Mouse (Mus musculus) midbrain, embryonic 15.5 days (tissue): ENCODE results near the gene Hpse. TPM values are rescaled to one million over a fixed set of nuclear protein-coding genes. Genes with fewer than 3 reads are reported as not detected.
A peak's percentile ranks its signal among the peaks of the same experiment; 100 is the strongest.

Experiments
- ATAC-seq: fragments of 200-750 bp; cut with Nextera tagmentation; replicated peaks from 2 replicates; pipeline ENCODE4 v1.8.0; 2017; ENCODE audit warnings: moderate TSS enrichment
- H3K27ac ChIP-seq: fragments of 300-500 bp; sonication (generic); 2 replicates; pipeline ENCODE4 v1.5.1; 2015; ENCODE audit warnings: mild to moderate bottlenecking, inconsistent platforms
- H3K27me3 ChIP-seq: fragments of 300-500 bp; sonication (generic); replicated peaks from 2 replicates; pipeline ENCODE4 v1.6.1; 2015; ENCODE audit warnings: inconsistent platforms
- H3K36me3 ChIP-seq: fragments of 300-500 bp; sonication (generic); replicated peaks from 2 replicates; pipeline ENCODE4 v1.6.1; 2015; ENCODE audit warnings: inconsistent platforms
- H3K4me1 ChIP-seq: fragments of 300-500 bp; sonication (generic); 2 replicates; pipeline ENCODE4 v1.6.1; 2015; ENCODE audit warnings: inconsistent platforms
- H3K4me2 ChIP-seq: fragments of 300-500 bp; sonication (generic); 2 replicates; pipeline ENCODE4 v1.6.1; 2015; ENCODE audit warnings: inconsistent platforms, mild to moderate bottlenecking, moderate library complexity
- H3K4me3 ChIP-seq: fragments of 300-500 bp; sonication (generic); 2 replicates; pipeline ENCODE4 v1.5.1; 2015; ENCODE audit warnings: mild to moderate bottlenecking, inconsistent platforms
- H3K9ac ChIP-seq: fragments of 300-500 bp; sonication (generic); 2 replicates; pipeline ENCODE4 v1.6.1; 2015; ENCODE audit warnings: mild to moderate bottlenecking, inconsistent platforms
- H3K9me3 ChIP-seq: fragments of 300-500 bp; sonication (generic); 2 replicates; pipeline ENCODE4 v1.6.1; 2016; ENCODE audit warnings: inconsistent platforms
- WGBS: fragments of 180-500 bp; shearing (Covaris S2); methylation state at CpG from one replicate; pipeline ENCODE4 v1.1.7; 2015; ENCODE audit warnings: mixed read lengths; 5-methylcytosine and 5-hydroxymethylcytosine counted together
- polyA plus RNA-seq: library from polyadenylated mRNA; unstranded; fragments of >200 nt; fragmentation: Nextera tagmentation; extraction: Ambion mirVana; gene quantifications from 2 replicates; pipeline ENCODE4 v1.2.1, GENCODE M21; 2015

Hpse gene
- 0.09 and 0.20 TPM in 2 replicates for polyA plus RNA-seq

DNA sequence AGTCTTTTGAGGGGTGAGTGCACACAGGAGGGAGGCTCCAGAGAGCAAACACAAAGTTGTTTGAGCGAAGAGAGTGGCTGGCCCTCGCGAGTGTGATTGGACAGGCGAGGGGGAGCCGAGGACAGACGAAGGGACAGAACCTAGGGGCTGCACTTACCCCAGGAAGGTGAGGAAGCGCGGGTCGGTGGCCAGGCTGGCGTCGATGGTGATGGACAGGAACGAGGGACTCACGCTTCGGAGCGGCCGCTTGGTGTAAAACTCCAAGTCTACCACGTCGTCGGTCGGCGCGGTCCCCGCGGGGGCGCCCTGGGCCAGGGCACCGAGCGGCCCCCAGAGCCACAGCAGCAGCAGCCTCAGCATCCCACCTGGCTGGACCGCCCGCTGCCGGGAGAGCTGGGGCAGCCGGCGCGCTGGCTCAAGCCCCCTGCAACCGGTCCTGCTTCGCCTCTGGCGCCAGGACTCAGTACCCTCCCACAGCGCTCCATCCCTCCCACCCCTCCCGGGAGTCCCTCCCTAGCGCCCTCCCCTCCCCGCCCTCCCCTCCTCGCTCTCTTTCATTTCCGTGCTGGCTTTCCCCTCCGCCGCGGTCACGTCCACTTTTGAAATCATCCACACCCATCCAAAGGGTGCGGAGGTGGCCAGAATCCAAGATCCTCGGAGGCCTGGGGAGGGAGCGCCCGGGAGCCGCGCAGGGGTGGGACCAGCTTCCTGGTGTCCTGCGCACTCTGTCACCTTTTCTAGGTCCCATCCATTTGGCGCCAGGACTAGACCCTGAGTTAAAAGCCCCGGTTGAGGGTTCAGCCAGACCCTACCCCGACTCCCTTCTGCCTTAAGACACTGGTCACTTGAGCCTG lies at the start of gene Hpse:
Gene Hpse, minus strand, starts transcription at position 482 of the 854 bp plus-strand sequence.
- WGBS: under 1% methylated on average over 51 of the region's 56 CpGs

DNA sequence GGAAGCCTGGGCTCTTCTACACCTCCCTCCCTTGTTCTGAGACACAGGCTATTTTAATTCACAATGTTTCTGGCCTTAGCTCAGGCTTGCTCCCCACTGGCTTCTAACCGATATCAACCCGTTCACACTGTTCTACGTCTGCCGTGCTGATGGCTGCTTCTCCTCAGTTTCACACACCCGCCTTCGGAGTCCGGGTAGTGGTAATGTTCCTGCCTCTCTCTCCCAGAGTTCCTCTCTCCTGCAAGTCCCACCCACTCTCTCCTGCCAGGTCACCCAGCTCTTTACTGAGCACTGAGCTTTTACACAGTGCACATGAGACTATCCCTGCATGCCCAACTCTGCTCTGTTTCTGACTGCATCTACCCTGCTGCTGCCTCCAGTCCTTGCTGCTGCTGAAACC lies 46.5 kb upstream of the Hpse start:
- Histone ChIP-seq H3K9ac (no peak overlapping the region), H3K27me3 (no peaks in the 10 kb centered on the region), H3K4me2 (no peak overlapping the region), H3K4me1 (no peaks in the 10 kb centered on the region), H3K4me3 (no peak overlapping the region), H3K27ac (no peak overlapping the region), H3K9me3 (no peaks in the 10 kb centered on the region), H3K36me3 (peaks cover 74% of the 10 kb centered on the region)
- WGBS: 93% methylated on average over 7 of the region's 7 CpGs
- ATAC-seq: no peak

More for the DNA sequence above, at the start of gene Hpse:
- H3K4me2 ChIP-seq: peak within 1 kb of the TSS; percentile 98
- no peaks in the 10 kb centered on the region for H3K9me3 ChIP-seq
- no peaks in the 10 kb centered on the region for H3K36me3 ChIP-seq
- H3K4me3 ChIP-seq: peak within 1 kb of the TSS; percentile 48
- peak; percentile 73 for ATAC-seq
- H3K27ac ChIP-seq: no peak within 1 kb of the TSS
- H3K27me3 ChIP-seq: peaks cover 13% of the 10 kb centered on the region; the same call in 1 of the 2 replicates
- peaks cover 13% of the 10 kb centered on the region for H3K4me1 ChIP-seq
- peak within 1 kb of the TSS; percentile 34 for H3K9ac ChIP-seq

DNA sequence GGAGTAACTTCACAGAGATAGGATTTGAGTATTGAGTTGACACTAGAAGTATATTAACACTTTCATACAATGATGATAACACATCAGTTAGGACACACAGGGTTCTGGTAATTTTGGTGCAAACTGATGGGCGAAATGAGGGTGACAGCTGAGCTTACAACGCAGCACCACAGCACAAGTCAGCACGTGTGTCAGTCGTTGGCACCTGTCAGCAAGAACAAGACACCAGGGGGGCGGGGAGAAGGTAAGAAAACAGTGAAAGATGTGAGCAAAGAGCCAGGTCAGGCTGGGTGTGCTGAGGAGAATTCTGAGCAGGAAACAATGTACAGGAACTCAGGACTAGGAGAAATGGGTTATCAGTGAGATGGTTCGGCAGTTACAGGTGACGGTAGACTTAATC lies 42.2 kb upstream of the Hpse start:
- 93% methylated on average over 7 of the region's 7 CpGs for WGBS

DNA sequence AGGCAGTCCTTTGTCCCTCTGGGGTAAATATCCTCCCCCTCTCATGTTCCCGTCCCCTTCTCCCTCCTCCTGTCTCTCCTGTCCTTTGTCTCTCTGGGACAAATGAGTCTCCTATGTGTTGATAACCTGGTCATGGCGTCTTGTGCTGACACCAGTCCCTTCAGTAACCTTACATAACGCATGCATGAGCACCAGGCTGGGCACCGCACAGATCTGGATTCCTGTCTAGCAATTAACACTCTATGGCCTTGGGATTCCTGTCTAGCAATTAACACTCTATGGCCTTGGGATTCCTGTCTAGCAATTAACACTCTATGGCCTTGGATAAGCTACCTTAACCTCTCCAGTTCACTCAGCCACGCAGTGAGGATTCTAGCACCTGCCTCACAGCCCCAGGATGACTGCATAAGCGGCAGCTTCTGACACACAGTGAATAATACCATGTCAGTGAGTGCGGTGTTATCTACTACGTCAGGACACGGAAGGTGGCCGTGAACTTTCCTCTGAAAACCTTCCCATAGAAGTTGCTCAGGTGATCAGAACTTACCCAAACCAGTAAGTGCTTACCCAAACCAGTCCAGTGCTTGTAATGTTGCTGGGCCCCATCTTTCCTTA lies 40.6 kb upstream of the Hpse start:
- peaks cover 33% of the 10 kb centered on the region; the same call in 1 of the 2 replicates for H3K36me3 ChIP-seq
- H3K4me1 ChIP-seq: no peaks in the 10 kb centered on the region
- ATAC-seq: no peak
- no peak overlapping the region for H3K9ac ChIP-seq
- H3K4me2 ChIP-seq: no peak overlapping the region
- 88% methylated on average over 10 of the region's 10 CpGs for WGBS
- no peak overlapping the region for H3K4me3 ChIP-seq
- no peaks in the 10 kb centered on the region for H3K27me3 ChIP-seq
- no peaks in the 10 kb centered on the region for H3K9me3 ChIP-seq
- no peak overlapping the region for H3K27ac ChIP-seq

More for the DNA sequence above, 42.2 kb upstream of the Hpse start:
- H3K9me3 ChIP-seq: no peaks in the 10 kb centered on the region
- peaks cover 47% of the 10 kb centered on the region for H3K36me3 ChIP-seq
- H3K4me2 ChIP-seq: no peak overlapping the region
- no peak overlapping the region for H3K4me3 ChIP-seq
- H3K27me3 ChIP-seq: no peaks in the 10 kb centered on the region
- no peak overlapping the region for H3K9ac ChIP-seq
- ATAC-seq: no peak
- H3K27ac ChIP-seq: no peak overlapping the region
- no peaks in the 10 kb centered on the region for H3K4me1 ChIP-seq

DNA sequence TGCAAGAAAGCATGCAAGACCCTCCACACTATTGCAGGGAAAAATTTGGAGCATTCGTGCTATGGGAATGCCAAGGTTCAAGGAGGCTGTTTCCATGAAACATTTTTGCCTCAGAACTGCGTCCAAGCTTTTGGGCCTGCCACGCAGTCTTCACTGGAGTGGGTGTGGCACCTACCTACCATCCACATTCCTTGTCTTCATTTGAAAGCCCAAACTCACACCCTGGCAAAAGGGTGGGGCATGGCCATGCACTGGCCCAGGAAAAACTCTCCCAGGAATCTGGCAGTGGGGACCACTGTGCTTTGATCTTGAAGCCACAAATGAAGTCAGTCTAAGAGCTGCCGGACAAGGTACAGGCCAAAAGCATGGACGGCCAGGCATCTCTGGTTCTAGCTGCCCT lies 38.6 kb upstream of the Hpse start:
- H3K4me1 ChIP-seq: no peaks in the 10 kb centered on the region
- no peak overlapping the region for H3K4me2 ChIP-seq

DNA sequence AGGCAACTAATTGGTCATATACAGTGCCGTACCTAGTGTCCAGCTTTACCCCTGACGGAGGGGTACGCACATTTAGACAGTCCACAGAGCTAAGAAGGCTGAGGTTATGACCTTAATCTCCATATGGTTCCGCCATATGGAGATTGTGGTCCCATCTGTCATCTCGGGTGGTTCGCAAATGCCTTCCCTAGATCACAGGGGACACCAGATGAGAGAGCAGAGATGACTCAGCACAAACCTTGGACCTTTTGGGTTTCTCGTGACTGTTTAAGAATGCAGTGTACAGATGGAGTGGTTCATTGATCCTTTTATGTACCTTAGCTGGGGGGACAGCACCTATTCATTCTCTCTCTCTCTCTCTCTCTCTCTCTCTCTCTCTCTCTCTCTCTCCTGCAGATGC lies 33.9 kb upstream of the Hpse start:
- H3K36me3 ChIP-seq: no peaks in the 10 kb centered on the region
- no peak overlapping the region for H3K4me3 ChIP-seq
- no peak overlapping the region for H3K9ac ChIP-seq
- no peaks in the 10 kb centered on the region for H3K4me1 ChIP-seq
- 51% methylated on average over 7 of the region's 7 CpGs for WGBS
- no peaks in the 10 kb centered on the region for H3K9me3 ChIP-seq
- ATAC-seq: no peak
- H3K4me2 ChIP-seq: no peak overlapping the region
- H3K27me3 ChIP-seq: no peaks in the 10 kb centered on the region
- no peak overlapping the region for H3K27ac ChIP-seq

More for the DNA sequence above, 38.6 kb upstream of the Hpse start:
- Histone ChIP-seq H3K9ac (no peak overlapping the region), H3K36me3 (peaks cover 18% of the 10 kb centered on the region; the same call in 1 of the 2 replicates), H3K27ac (no peak overlapping the region), H3K27me3 (no peaks in the 10 kb centered on the region), H3K9me3 (no peaks in the 10 kb centered on the region), H3K4me3 (no peak overlapping the region)
- ATAC-seq: no peak
- WGBS: 95% methylated on average over 5 of the region's 5 CpGs

DNA sequence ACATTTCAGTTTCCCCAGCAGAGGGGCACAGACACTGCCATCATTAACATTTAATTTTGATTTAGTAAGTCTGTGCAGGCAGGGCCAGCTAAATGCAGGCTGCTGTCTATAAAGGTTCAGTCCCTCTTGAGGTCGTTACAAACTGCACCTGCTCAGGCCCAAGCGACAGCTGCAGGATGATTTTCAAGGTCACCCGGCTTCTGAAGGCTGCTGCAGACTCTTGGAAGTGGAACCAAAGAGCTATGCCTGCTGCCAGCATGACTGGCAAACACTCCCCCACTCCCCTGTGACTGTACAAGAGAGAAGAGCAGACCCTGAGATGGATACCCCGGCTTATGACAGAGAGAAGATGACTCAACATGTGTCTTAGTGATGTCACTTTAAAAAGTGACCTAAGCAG lies 32.1 kb upstream of the Hpse start:
- 40% methylated on average over 4 of the region's 4 CpGs for WGBS

DNA sequence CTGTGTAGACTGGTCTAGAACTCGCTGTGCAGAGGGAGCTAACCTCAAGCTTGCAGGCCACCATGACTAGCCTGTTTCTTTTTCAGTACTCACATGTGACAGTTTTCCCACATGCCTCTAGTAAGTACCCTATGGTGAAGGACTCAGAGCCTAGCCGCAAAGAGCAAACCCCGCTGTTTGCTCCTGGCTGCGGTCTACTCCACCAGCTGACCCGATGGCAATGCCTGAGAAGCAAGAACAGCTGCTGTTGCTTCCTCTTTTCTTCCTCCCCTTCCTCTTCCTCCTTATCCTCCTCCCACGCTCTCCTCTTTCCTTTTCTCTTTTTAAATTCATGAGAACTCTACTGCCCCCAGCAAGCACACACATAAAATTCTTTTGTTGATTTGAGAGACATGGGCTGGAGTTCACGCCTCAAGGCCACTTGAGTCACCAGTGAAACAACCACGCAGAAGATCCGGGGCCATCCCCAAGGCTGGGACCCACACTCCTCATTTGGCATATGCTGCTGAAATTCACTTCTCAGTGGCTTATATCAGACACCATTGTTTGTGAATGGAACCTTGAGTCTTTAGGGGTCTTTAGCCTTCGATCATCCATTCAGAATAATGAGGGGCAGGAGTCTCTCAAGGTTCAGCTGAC lies 31.2 kb upstream of the Hpse start:
- Histone ChIP-seq H3K4me2 (no peak overlapping the region), H3K27ac (no peak overlapping the region), H3K9me3 (no peaks in the 10 kb centered on the region), H3K36me3 (no peaks in the 10 kb centered on the region), H3K4me3 (no peak overlapping the region), H3K27me3 (no peaks in the 10 kb centered on the region), H3K4me1 (no peaks in the 10 kb centered on the region), H3K9ac (no peak overlapping the region)
- no peak for ATAC-seq
- WGBS: 82% methylated on average over 10 of the region's 10 CpGs

More for the DNA sequence above, 32.1 kb upstream of the Hpse start:
- Histone ChIP-seq H3K9ac (no peak overlapping the region), H3K36me3 (no peaks in the 10 kb centered on the region), H3K4me2 (no peak overlapping the region), H3K9me3 (no peaks in the 10 kb centered on the region), H3K27ac (no peak overlapping the region), H3K4me3 (no peak overlapping the region), H3K4me1 (no peaks in the 10 kb centered on the region), H3K27me3 (no peaks in the 10 kb centered on the region)
- ATAC-seq: no peak

DNA sequence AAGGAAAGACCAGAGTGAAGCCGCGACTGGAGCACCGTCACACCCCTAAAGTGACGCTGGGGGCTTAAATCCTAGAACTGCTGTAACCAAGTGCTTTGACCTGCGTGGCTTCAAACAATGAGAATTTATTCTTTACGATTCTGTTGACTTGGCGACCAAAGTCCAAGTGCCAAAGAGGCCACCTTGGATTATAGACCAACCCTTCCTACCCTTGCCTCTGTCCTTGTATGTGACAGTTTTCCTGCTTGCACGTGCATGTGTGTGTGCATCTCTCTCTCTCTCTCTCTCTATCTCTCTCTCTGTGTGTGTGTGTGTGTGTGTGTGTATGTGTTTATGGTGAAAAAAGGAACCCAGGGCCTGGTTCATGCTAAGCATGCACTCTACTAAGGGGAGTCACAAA lies 19.3 kb upstream of the Hpse start:
- no peaks in the 10 kb centered on the region for H3K27me3 ChIP-seq
- no peaks in the 10 kb centered on the region for H3K4me1 ChIP-seq
- H3K4me2 ChIP-seq: no peak overlapping the region
- 92% methylated on average over 8 of the region's 8 CpGs for WGBS
- H3K4me3 ChIP-seq: no peak overlapping the region
- no peak for ATAC-seq
- no peaks in the 10 kb centered on the region for H3K36me3 ChIP-seq
- H3K27ac ChIP-seq: no peak overlapping the region
- no peaks in the 10 kb centered on the region for H3K9me3 ChIP-seq
- no peak overlapping the region for H3K9ac ChIP-seq

DNA sequence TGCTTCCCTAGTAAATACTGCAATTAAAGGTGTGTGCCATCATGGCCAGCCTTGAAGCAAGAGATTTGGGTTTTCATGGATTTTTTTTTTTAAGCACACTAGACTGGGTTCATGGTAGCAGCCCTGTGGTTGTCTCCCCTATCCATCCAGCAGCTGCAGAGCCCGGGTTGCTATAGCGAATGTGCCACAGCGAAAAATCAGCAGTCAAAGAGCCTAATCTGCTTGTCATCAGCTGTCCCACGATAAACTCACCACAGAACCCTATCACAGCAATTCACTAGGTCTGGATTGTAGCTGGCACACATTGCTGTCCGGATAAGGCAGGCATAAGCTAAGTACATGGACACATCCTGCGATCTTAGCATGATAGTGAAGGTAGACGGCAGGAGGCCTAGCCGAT lies 17.4 kb upstream of the Hpse start:
- 83% methylated on average over 8 of the region's 8 CpGs for WGBS
- no peaks in the 10 kb centered on the region for H3K27me3 ChIP-seq
- ATAC-seq: no peak
- H3K36me3 ChIP-seq: no peaks in the 10 kb centered on the region
- no peaks in the 10 kb centered on the region for H3K9me3 ChIP-seq
- no peaks in the 10 kb centered on the region for H3K4me1 ChIP-seq
- no peak overlapping the region for H3K4me3 ChIP-seq
- no peak overlapping the region for H3K9ac ChIP-seq
- H3K27ac ChIP-seq: no peak overlapping the region
- H3K4me2 ChIP-seq: no peak overlapping the region

DNA sequence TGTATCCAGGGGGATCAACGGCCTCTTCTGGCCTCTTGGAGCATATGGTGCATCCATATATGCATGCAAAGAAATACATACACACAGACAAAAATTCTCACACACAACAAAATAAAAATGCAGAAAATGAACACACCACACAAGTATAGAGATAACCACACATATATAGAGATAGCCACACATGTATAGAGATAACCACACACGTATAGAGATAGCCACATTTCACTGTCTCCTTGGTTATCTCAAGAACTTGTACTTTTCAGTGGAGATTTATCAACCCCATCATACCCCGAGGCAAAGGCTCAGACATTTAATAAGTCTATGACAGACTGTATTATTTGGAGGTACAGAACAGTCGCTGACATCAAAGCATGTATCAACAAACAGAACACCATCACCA lies 15.0 kb upstream of the Hpse start:
- Histone ChIP-seq H3K9ac (no peak overlapping the region), H3K27ac (no peak overlapping the region), H3K4me2 (no peak overlapping the region), H3K9me3 (no peaks in the 10 kb centered on the region), H3K4me1 (no peaks in the 10 kb centered on the region), H3K27me3 (no peaks in the 10 kb centered on the region), H3K4me3 (no peak overlapping the region), H3K36me3 (no peaks in the 10 kb centered on the region)
- WGBS: 95% methylated on average over 4 of the region's 4 CpGs
- ATAC-seq: no peak

DNA sequence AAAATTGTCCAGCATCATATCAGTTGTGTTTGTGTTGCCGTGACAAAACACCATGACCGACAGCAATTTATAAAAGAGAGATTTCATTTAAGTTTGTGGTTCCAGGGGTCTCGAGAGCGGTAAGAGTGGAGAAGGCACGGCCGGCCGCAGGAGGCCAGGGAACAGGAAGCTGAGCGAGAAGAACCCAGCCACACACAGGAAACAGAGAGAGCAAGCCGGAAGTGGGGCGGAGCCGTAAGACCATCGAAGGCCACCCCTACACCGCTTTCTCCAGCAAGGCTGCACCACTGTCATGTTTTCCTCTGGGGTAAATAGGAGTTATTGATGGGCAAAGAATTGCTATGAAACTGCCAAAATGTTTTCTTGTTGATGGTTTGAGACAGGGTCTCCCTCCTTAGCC lies 9.2 kb upstream of the Hpse start:
- H3K27me3 ChIP-seq: no peaks in the 10 kb centered on the region
- ATAC-seq: no peak
- 88% methylated on average over 13 of the region's 13 CpGs for WGBS
- no peak overlapping the region for H3K4me2 ChIP-seq
- H3K4me3 ChIP-seq: no peak overlapping the region
- no peak overlapping the region for H3K27ac ChIP-seq
- H3K9ac ChIP-seq: no peak overlapping the region
- H3K4me1 ChIP-seq: no peaks in the 10 kb centered on the region
- H3K9me3 ChIP-seq: no peaks in the 10 kb centered on the region
- H3K36me3 ChIP-seq: no peaks in the 10 kb centered on the region
